Mouse (Mus musculus): Measurements from ENCODE around the gene Sdhc.
"Not testable (repeated sequence)": the region's sequence is repeated elsewhere in the genome, so short reads cannot be mapped to it uniquely, and the experiment has no call there.

Sdhc gene

DNA sequence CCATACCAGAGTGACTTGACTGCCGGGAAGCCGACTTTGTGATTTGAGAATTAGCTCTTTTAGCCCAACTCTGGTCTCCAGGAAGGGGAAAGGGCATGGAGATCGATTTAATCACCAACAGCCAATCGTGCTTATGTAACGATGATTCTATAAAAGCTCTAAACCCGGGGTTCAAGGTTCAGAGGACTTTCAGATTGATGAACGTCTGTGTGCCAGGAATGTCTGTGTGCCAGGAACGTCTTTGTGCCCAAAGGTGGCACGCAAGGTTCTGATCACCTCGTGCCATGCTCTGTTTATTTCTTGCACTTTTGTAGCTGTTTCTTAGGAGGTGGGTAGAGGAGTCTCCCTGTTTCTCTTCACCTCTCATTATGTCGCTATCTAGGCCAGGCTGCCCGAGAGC, 18.5 kb upstream of the Sdhc start:
- DNase-seq (ENCODE audit: low read depth): no peak

DNA sequence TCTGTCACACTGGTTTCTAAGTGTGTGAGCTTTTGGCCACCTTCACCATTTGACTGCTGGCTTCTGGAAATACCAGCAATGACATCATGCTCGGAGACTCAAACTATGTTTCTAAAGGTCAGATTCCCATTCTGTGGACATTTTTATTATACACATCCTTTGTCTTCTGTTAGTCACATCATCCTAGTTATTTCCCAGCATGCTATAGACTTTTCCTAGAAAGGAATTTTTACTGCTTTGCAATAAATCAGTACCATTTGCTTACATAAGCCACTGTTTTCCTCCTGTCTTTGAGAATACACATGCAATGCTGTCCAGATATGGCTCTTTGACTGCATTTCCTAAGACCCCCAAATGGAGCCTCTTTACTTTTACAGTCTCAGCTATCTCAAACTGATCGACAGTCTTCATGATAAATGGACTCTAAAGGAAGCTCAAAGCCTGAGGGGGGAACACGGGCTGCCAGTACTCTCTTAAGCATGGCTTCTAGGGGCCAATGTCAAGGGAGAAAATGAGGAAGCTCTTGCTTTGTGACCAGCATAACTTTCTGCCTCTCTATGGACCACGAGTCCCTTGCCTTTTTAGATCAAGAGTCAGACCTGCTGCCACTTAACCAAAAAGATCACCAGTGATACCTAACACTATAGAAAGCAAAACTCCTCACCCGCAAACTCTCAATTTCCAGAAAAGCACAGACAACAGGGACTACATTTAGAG, 15.4 kb upstream of the Sdhc start:
- DNase-seq (ENCODE audit: low read depth): no peak

DNA sequence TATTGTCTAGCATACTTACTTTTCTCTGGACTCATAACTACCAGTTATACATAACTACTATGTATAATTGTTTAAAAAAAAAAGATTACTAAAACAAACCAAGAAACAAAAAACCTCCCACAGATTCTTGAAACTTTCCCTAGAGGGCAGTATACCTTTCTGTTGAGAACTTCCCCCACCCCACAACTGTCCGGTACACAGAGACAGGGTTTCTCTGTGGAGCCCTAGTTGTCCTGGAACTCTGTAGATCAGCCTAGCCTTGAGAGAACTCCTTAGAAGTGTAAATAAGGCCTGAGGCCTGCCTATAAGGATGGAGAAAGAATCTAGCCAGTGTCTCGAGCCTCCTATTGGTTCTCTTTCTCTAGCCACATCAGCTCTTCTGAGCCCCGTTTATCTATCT, 13.9 kb upstream of the Sdhc start:
- peak; percentile 52 for DNase-seq (ENCODE audit: low read depth)

DNA sequence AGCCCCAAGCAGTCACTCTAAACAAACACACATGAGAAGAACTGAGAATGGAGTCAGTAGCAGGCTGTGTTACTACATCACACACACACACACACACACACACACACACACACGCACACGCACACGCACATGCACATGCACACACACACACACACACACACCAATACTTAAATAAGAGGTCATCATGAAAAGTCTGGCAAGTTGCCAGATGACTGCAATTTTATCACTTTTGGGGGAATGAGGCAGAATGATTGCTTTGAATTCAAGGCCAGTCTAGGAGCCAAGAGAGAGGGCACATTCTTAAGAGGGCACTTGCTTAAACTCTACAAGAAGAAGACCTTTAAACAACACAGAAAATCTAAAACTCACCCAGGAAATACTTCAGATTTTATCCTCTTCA, 12.1 kb upstream of the Sdhc start:
- no peak for DNase-seq (ENCODE audit: low read depth)

DNA sequence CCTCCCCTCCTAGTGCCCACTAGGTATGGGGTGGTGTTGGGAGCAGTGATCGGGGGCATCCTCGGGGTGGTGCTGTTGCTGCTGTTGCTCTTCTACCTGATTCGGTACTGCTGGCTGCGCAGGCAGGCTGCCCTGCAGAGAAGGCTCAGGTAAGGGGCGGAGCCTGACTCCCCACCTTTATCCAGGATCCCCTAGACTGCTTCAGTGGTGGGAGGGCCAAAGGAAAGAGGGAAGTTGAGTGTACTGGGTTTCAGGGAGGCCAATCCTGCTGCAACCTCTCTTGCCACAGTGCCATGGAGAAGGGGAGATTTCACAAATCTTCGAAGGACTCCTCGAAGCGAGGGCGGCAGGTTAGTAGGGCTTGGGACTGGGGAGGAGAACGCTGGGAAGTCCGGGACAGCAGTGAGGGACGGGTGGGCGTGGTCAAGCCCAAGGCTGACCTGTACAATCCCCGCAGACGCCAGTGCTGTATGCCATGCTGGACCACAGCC, 9.1 kb upstream of the Sdhc start:
- DNase-seq (ENCODE audit: low read depth): no peak

DNA sequence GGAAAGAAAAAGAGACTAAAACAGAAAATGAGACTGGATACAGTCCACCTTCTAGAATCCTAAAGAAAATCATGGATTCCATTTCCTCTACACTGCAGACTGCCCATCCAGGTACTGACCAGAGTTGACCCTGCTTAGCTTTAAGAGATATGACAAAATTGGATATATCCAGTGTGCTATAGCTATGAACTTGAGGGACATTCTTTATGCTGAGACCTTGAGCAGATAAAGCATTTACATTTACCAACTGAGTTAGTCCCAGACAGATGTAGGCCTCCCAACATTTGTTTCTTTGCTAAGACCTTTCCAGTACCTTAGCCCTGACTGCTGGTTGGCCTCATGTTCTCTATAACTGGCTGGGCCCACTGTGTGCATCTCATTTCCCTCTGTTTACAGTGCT, 7.6 kb upstream of the Sdhc start:
- no peak for DNase-seq (ENCODE audit: low read depth)

DNA sequence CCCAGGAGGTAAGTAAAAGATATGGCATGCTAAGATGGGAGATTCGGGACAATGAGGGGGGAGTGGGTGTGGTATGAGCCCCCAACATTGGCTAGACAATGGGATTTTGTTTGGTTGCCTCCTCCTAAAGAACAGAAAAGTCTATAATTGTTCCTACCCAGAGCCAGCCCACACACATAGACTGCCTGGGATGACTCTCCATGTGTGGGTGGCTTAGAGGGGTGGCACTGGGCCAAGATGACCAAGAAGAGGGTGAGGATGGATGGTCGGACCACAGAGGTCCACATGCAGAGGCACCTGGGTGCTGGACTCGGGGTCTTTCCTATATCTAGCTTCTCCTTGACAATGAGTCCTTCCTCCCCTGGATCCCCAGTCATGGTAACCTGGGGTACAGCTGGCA, 6.2 kb upstream of the Sdhc start:
- no peak for DNase-seq (ENCODE audit: low read depth)

DNA sequence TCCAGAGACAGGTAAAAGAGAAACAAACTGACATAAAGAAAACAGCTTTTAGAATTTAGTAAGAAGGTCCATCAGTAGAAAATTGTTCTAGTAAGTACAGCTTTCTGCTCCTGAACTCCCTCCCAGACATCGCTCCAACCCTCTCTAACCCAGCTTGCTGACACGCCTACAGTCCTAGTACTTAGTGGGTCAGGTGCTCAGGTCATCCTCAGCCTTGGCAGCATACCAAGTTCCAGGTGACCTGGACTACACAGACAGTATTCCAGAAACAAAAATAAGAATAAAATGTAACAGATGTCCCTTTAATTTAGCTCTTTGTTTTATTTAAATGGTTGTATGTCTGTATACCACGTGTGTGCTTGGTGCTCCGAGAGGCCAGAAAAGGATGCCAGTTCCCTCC, 1.6 kb upstream of the Sdhc start:
- DNase-seq (ENCODE audit: low read depth): no peak

DNA sequence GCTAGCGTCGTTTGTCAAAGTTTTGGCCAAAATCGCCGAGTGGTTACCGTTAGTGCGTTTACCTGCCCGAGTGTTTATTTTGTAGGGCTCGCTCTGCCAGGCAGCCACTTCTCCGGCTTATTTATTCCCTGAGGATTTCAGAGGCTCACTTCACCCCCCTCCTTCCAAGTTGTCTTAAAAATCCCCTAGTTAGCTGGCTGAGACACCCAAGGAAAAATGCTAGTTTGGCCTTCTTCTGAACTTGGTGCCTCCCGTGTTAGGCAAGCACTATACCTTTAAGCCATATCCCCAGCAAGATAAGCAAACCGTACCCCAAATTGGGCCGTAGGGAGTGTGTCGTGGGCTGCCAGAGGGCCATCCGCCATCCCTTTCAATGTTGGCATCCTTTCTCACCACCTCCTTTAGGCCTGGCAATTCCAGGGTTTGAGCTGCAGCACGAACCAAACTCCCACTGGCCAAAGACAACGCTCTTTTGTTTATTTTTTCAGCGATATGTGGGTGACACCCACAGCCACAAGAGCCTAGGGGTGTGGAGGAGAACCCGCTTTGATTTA, 512 bp upstream of the Sdhc start:
- peak; percentile 65 for DNase-seq (ENCODE audit: low read depth)

DNA sequence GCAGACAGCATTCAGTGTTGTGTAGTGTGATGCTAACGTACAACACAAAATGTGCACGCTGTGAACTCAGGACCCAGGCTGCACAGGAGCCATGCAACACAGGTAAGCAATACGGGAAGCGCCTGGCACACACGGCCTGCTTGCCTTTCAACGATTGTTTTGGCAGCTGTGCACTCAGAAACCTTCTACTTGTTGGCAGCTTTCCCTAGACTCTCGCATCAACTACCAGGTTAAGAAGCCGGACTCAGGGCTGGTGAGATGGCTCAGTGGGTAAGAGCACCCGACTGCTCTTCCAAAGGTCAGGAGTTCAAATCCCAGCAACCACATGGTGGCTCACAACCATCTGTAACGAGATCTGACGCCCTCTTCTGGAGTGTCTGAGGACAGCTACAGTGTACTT, 7.4 kb downstream of the Sdhc start:
- DNase-seq (ENCODE audit: low read depth): not testable (repeated sequence)

DNA sequence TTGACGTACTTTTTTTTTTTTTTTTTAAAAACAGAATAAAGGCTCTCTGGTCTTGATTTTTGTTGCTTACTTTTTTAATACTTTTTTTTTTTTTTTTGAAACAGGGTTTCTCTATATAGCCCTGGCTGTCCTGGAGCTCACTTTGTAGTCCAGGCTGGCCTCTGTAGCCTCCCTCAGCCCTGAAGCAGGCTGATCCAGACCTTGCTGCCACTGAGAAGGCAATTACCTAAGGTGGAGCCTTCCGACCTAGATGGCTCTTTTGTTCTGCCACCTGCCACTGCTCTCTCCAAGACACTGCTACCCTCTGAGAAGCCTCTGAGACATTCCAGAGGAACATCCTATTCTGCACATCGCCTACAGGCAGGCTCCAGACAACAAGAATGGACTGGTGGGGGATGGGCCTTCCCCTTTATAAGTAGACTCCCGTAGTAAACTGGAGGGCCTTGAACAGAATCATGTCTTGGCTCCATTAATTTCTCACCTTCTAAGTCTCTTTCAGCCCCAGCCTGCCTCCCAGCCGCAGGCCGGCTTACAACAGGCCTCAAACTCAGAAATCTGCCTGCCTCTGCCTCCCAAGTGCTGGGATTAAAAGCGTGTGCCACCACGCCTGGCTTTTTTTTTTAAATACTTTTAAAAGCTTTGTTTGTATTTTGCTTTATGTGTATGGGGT, 12.8 kb downstream of the Sdhc start:
- not testable (repeated sequence) for DNase-seq (ENCODE audit: low read depth)

DNA sequence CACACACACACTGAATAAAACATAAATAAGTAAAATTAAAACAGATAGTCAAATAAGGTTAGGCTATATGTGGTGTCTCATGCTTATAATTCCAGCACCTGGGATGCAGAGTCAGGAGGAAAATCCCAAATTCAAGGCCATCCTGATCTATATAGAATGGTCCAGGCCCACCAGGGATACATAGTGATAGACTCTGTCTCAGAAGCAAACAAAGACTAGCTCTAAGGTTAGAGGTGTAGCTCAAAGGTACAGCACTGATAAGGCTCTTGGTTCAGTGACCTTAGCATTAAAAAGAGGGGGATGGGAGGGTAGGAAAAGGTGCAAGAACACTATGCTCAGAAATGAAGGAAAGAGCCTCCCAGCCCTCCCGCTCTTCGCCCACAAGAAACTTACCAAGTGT, 14.8 kb downstream of the Sdhc start:
- DNase-seq (ENCODE audit: low read depth): no peak

DNA sequence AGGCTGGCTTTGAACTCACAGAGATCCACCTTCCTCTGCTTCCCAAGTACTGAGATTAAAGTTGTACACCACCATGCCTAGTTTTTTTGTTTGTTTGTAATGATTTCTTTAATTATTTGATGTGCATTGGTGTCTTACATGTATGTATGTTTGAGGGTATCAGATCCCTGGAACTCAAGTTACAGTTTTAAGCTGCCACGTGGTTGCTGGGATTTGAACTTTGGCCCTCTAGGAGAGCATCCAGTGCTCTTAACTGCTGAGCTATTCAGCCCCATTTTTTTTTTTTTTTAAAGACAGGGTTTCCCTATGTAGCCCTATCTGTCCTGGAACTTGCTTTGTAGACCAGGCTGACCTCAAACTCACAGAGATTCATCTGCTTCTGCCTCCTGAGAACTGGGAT, 19.4 kb downstream of the Sdhc start:
- no peak for DNase-seq (ENCODE audit: low read depth)

DNA sequence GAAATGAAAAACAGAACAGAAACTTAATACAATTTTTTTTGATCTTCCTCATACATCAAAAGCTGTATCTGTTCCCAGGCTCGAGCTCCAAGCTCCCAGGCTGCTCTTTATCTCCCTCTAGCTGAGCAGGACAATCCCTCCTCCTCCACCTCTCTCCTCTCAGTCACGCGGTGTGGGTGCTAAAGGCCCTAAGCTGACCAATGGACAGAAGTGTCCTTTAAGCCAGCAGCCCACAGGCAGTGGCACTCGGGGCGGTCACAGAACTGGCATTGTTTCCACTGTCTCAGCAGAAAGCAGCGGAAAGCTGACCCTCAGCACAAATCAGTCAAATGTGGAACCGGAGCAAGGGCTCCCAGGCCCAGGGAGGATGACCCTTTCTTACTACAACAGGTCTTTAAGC, 21.2 kb downstream of the Sdhc start:
- no peak for DNase-seq (ENCODE audit: low read depth)

DNA sequence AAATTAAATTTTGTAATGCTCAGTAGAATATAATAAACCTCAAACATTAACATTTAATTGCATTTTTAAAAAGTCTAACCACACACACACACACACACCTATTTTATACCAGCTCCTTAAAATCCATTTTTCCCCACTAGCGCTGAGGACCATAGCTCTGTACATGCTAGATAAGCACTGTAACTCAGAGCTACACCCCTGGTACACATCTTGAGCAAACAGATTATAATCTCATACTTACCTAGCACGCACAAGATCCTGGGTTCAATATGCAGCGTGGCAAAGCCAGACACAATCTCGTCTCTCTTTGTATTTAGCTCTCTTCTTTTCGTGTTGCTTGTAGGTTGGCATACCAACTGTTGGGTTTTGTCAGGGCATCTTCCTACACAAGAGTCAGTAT, 26.0 kb downstream of the Sdhc start:
- DNase-seq (ENCODE audit: low read depth): no peak

DNA sequence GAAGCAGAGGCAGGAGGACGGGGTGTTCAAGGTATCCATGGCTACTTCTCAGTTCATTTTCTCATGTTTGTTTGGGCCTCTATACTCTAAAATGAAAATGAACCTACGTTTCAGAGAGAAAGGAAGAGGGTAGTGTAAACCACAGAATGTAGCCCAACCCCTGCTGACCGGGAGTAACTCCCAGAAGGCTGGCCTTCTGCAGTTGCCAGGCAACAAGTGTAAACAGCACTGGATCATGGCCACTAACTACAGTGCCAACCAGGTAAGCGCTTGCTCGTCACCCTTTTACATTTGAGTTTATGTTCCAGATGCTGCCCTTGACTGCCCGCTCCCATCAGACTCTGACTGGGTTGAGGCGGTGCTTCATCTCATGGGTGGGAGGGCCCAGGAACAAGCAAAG, 27.5 kb downstream of the Sdhc start:
- DNase-seq (ENCODE audit: low read depth): peak; percentile 34

DNA sequence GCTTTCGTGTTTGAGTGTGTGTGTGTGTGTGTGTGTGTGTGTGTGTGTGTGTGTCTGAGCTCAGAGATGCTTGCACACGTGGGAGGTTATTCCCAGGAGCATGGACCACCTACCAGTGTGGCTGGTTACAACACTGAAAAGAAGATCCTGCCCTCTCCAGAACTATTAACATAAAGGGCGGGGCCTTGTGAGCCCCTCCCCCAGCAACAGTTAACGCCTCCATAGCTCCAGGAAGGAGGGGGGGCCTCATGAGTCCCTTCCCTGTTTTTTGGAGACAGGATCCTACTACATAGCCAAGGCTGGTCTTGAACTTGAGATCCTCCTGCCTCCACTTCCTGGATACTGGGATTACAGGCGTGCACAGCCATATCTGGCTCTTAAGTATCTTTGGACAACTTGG, 28.6 kb downstream of the Sdhc start:
- DNase-seq (ENCODE audit: low read depth): no peak

DNA sequence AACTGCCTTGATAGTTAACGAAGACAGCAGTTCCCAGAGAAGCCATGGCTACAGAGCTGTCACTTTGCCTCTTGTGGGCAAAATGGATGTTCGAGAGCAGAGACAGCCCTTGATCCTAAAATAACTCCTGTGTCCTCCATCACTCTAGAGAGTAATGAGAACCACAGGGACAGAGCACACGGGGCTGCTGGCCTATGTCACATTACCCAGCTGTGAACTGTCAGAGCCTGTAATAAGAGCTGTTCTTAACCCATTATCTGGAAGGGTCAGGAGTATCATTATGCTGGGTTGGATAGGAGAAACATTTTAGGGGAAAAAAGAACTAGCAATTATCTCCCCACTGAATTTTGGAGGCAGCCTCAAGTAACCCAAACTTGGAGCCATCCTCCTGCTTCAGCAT, 29.5 kb downstream of the Sdhc start:
- no peak for DNase-seq (ENCODE audit: low read depth)

DNA sequence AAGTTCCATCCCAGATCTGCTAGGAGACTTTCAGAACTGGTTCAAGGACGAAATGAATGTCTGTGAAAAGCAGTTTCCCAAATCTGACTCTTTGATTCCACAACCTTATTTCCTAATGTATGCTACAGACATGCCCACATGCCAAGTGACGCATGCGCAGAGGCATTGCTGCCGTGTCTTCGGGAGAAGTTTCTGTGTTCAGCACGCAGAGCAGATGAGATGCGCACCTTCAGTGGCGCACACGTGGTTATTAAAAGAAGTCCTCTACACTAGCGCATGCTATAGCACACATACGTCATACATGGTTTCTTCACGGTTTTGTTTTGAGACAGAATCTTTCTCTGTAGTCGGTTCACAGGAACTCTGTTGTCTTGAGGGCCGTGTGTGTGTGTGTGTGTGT, 31.0 kb downstream of the Sdhc start:
- DNase-seq (ENCODE audit: low read depth): no peak

DNA sequence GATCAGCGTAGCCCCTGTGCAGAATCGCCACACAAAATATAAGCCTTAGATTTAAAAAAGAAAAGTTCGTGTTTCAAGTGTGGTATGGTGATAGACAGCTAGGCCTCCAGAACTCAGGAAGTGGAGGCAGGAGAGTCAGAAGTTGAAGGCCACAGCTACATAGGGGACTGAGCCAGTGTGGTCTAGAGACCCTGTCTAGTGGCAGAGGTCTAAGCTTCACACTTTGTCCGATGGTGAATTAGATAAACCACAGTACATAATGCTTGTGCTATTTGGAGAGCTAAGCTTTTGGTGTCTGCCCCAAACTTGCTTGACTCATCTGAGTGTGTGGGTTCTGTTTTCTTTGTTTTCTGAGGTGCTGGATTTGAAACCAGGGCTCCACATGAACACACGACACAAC, 31.4 kb downstream of the Sdhc start:
- DNase-seq (ENCODE audit: low read depth): no peak

DNA sequence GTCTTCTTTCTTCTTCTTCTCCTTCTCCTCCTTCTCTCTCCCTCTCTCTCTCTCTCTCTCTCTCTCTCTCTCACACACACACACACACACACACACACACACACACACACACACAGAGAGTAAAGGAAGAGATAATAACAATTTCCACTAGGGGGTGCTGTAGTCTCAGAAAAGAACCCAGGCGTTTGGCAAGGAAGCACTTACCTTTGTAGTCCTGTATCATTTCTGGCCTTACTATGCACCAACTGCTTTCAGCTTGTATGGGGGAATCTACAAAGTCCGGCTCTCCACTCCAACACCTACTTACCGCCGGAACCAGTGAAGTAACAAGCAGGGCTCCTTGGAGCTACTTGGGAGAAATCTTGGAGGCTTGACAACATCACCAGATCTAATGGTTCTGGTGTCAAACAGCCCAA, 32.1 kb downstream of the Sdhc start:
- DNase-seq (ENCODE audit: low read depth): peak; percentile 90

DNA sequence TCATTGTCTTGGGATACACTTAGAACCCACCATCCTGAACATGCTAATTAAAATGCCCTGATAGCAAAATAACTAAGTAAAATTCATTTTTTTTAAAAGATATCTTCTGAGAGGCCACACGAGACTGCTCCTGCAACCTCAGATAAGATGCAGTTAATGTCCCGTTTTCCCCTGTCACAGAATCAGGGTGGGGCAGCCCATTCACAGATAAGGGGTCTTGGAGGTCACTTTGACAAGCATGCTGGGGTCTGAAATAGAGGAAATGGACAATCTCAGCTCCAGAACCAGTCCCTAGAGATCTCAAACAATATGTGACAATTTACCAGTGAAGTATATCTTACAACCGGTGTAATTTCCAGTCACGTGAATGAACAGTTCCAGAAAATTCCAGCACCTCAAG, 34.1 kb downstream of the Sdhc start:
- no peak for DNase-seq (ENCODE audit: low read depth)

DNA sequence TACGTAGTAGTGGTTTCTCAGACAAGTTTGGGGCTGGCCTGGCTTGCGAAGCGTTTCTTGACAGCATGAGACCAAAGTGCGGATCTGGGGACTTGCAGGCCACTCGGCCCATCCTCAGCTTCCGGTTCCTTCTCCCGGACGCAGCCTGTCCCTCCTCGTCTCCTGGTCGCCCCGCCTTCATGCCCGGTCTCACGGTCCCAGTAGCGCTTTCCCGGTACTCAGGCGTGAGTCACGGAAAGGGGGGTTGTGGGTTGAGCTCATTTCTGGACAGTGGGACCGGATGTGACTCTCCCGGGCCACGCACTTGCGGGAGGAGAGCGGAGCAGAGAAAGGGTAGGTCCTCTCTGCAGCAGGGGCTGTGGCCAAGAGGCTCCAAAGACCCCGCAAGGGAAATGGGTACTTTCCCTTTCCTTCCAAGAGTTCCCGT, 36.5 kb downstream of the Sdhc start, which contains the start of gene Cfap126:
Gene Cfap126 (plus strand): TSS at position 46 of the 427 bp plus-strand sequence.
- DNase-seq (ENCODE audit: low read depth): peak; percentile 88
